Mouse (Mus musculus) embryonic facial prominence, embryonic 12.5 days (tissue): ENCODE measurements at regions not wholly inside any gene's neighbourhood (a gene's known extent, or its start where the extent isn't known, plus 50 kb on each side); places are given as distances from the start of the nearest gene placed in this dataset.

ENCODE experiments used
- ATAC-seq: fragments of 200-750 bp; cut with Nextera tagmentation; 2 replicates; pipeline ENCODE4 v1.8.0; 2017; ENCODE audit not compliant: insufficient number of reproducible peaks, insufficient read depth, low FRiP score, low TSS enrichment
- H3K27ac ChIP-seq: fragments of 300-500 bp; sonication (generic); 2 replicates; pipeline ENCODE4 v1.5.1; 2016; ENCODE audit warnings: mild to moderate bottlenecking
- H3K27me3 ChIP-seq: fragments of 300-500 bp; sonication (generic); 2 replicates; pipeline ENCODE4 v1.6.1; 2016; ENCODE audit warnings: mild to moderate bottlenecking, moderate library complexity
- H3K36me3 ChIP-seq: fragments of 300-500 bp; sonication (generic); 2 replicates; pipeline ENCODE4 v1.6.1; 2016; ENCODE audit warnings: mild to moderate bottlenecking
- H3K4me1 ChIP-seq: fragments of 300-500 bp; sonication (generic); 2 replicates; pipeline ENCODE4 v1.6.1; 2016
- H3K4me2 ChIP-seq: fragments of 300-500 bp; sonication (generic); replicated peaks from 2 replicates; pipeline ENCODE4 v1.6.1; 2016; ENCODE audit warnings: mild to moderate bottlenecking, moderate library complexity
- H3K4me3 ChIP-seq: fragments of 300-500 bp; sonication (generic); 2 replicates; pipeline ENCODE4 v1.5.1; 2016; ENCODE audit warnings: mild to moderate bottlenecking
- H3K9ac ChIP-seq: fragments of 300-500 bp; sonication (generic); 2 replicates; pipeline ENCODE4 v1.6.1; 2016; ENCODE audit warnings: mild to moderate bottlenecking, moderate library complexity
- H3K9me3 ChIP-seq: fragments of 300-500 bp; sonication (generic); 2 replicates; pipeline ENCODE4 v1.6.1; 2016; ENCODE audit warnings: mild to moderate bottlenecking, moderate library complexity
- WGBS: fragments of 180-500 bp; shearing (Covaris S2); methylation state at CpG from one replicate; pipeline ENCODE4 v1.1.7; 2016; 5-methylcytosine and 5-hydroxymethylcytosine counted together

GRCm38 (mm10) chr12:70523379-70523778 is 70.5 kb downstream of the Tmx1 start:
- no peak for ATAC-seq

GRCm38 (mm10) chr12:70524703-70525102 is 71.8 kb downstream of the Tmx1 start:
- no peak for ATAC-seq
- Histone ChIP-seq H3K27me3 (no peaks in the 10 kb centered on the region), H3K4me2 (no peak overlapping the region), H3K9ac (no peak overlapping the region), H3K4me1 (no peaks in the 10 kb centered on the region), H3K27ac (no peak overlapping the region), H3K9me3 (no peaks in the 10 kb centered on the region), H3K36me3 (no peaks in the 10 kb centered on the region), H3K4me3 (no peak overlapping the region)
- 66% methylated on average over 4 of the region's 4 CpGs for WGBS

More at GRCm38 (mm10) chr12:70523379-70523778, 70.5 kb downstream of the Tmx1 start:
- Histone ChIP-seq H3K9me3 (no peaks in the 10 kb centered on the region), H3K27ac (no peak overlapping the region), H3K4me1 (no peaks in the 10 kb centered on the region), H3K9ac (no peak overlapping the region), H3K4me2 (no peak overlapping the region), H3K4me3 (no peak overlapping the region), H3K27me3 (no peaks in the 10 kb centered on the region), H3K36me3 (no peaks in the 10 kb centered on the region)
- 82% methylated on average over 7 of the region's 7 CpGs for WGBS

DNA sequence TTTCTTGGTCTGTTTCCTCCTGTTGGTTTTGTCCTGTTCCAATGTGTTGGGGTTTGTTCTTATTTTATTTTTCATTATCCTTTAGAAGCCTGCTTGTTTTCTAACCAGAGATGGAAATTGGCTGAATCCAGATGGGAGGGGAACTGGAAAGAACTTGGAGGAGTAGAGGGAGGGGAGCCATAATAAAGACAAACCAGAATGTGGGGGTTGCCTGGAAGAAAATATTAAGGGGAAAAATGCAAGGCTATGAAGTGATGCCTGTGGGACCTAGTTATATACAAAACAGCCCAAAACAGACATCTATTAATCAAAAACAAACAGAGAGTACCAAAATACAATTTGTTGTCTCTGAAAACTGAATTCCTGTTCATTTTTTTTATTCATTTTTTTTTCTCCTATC is 78.8 kb downstream of the Tmx1 start:
- Histone ChIP-seq H3K4me3 (no peak overlapping the region), H3K27me3 (no peaks in the 10 kb centered on the region), H3K4me2 (no peak overlapping the region), H3K4me1 (peaks cover 17% of the 10 kb centered on the region), H3K36me3 (no peaks in the 10 kb centered on the region), H3K9ac (no peak overlapping the region), H3K9me3 (no peaks in the 10 kb centered on the region), H3K27ac (no peak overlapping the region)
- ATAC-seq: no peak

GRCm38 (mm10) chr12:70532225-70532624 is 79.3 kb downstream of the Tmx1 start:
- no peak for ATAC-seq
- H3K4me3 ChIP-seq: no peak overlapping the region
- H3K36me3 ChIP-seq: no peaks in the 10 kb centered on the region
- no peak overlapping the region for H3K4me2 ChIP-seq
- H3K27ac ChIP-seq: peak overlapping the region; percentile 75
- no peaks in the 10 kb centered on the region for H3K27me3 ChIP-seq
- no peak overlapping the region for H3K9ac ChIP-seq
- H3K4me1 ChIP-seq: peaks cover 17% of the 10 kb centered on the region
- no peaks in the 10 kb centered on the region for H3K9me3 ChIP-seq
- 73% methylated on average over 10 of the region's 10 CpGs for WGBS

DNA sequence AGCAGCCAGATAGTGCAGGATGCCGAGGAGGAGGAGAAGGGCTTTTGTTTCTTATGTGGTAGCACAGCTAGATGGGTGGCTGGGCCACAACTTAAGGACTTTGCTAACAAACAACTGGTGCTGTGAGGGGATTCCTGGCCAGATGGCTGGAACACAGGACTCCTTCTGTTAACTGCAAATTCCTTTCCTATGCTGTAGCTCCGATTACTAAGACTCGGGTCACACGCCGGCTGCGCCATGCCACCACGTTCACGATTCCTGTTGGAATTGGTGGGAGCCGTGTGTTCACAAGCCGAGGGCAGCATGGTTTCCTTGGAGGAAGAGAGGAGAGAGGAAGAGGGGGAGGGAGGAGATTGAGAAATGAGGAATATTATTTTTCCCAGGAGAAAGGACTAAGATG is 79.9 kb downstream of the Tmx1 start:
- Histone ChIP-seq H3K4me1 (peaks cover 17% of the 10 kb centered on the region), H3K27me3 (no peaks in the 10 kb centered on the region), H3K9ac (no peak overlapping the region), H3K9me3 (no peaks in the 10 kb centered on the region), H3K4me3 (no peak overlapping the region), H3K4me2 (no peak overlapping the region), H3K36me3 (no peaks in the 10 kb centered on the region), H3K27ac (peak overlapping the region; percentile 75)
- ATAC-seq: no peak
- 24% methylated on average over 10 of the region's 10 CpGs for WGBS

DNA sequence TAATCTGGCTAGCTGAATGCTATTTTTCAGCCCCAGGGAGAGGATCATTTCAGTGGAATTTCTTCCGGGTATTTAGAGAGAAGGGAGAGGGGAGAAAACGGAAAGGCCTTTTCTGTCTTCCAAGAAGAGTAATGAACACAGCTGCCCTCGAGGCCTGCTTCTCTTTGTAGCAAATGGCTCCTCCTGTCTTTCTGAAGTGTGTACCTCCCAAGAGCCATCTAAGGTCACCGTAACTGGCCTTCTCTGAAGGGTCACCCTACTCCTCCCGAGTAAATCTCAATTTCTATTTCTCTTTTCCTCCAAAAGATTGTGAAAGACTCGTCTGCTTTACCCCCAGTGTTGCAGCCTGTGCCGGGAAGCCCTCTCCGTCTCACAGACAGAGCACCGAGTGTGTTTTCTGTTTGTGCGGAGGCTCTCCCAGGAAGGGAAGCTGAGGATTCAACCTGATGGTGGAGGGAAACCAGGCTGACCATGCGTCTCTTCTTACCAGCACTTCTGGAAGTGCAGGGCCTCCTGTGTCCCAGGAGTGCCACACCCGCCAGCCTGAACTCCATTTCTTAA is 80.6 kb downstream of the Tmx1 start:
- H3K4me1 ChIP-seq: peaks cover 17% of the 10 kb centered on the region
- H3K27me3 ChIP-seq: no peaks in the 10 kb centered on the region
- no peaks in the 10 kb centered on the region for H3K9me3 ChIP-seq
- no peaks in the 10 kb centered on the region for H3K36me3 ChIP-seq
- no peak overlapping the region for H3K4me2 ChIP-seq
- 0 out of 2 replicates have a peak overlapping the region, but pooled peaks have one; percentile 36 for H3K27ac ChIP-seq
- no peak for ATAC-seq
- WGBS: 62% methylated on average over 12 of the region's 12 CpGs
- no peak overlapping the region for H3K4me3 ChIP-seq
- H3K9ac ChIP-seq: no peak overlapping the region

DNA sequence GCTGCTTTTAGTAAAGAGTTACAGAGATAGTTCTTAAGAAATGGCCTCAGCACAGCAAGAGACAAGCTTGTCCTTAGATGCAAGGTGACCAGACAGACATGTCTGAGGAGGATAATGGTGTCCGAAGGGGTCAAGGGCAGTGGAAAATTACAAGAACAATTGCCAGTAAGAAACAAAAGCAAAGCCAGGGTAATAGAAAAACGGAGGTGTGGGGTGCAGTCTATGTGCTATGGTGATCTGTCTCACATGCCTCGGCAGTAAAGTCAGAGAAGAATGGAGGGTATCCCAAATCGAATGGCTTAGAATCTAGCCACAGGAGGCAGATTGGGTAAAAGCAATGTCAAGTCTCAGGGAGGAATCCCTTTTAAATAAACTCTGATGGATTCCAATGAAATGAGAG is 86.2 kb downstream of the Tmx1 start:
- Histone ChIP-seq H3K4me3 (no peak overlapping the region), H3K9me3 (no peaks in the 10 kb centered on the region), H3K36me3 (no peaks in the 10 kb centered on the region), H3K27ac (no peak overlapping the region), H3K9ac (no peak overlapping the region), H3K4me1 (peaks cover 16% of the 10 kb centered on the region), H3K4me2 (no peak overlapping the region), H3K27me3 (no peaks in the 10 kb centered on the region)
- WGBS: 78% methylated on average over 4 of the region's 4 CpGs
- ATAC-seq: no peak

GRCm38 (mm10) chr12:70539856-70540255 is 87.0 kb downstream of the Tmx1 start:
- 90% methylated on average over 14 of the region's 14 CpGs for WGBS
- H3K9ac ChIP-seq: no peak overlapping the region

DNA sequence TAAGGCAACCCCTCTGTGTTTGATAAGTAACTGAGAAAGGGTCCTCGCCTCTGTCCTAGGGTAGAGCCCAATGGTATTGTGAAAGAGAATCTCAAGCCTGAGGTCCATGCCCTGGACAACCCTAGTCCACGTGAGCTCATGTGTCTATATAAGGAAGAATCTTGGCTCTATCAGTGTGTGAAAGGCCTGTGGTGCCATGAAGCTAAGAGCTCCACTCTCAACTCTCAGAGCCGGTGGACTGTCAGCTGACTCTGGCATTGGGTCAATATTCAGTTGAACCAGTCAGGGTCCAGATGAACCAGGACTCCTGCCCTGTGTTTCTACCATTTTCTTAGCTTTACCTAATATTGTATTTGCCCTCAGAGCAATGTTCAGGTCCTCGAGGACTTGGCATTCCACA is 88.5 kb downstream of the Tmx1 start:
- Histone ChIP-seq H3K27me3 (no peaks in the 10 kb centered on the region), H3K27ac (no peak overlapping the region), H3K4me1 (peaks cover 27% of the 10 kb centered on the region), H3K9ac (no peak overlapping the region), H3K9me3 (no peaks in the 10 kb centered on the region), H3K36me3 (no peaks in the 10 kb centered on the region), H3K4me3 (no peak overlapping the region), H3K4me2 (no peak overlapping the region)
- no peak for ATAC-seq
- WGBS: 92% methylated on average over 4 of the region's 4 CpGs

More at GRCm38 (mm10) chr12:70539856-70540255, 87.0 kb downstream of the Tmx1 start:
- Histone ChIP-seq H3K4me1 (peaks cover 23% of the 10 kb centered on the region), H3K4me3 (no peak overlapping the region), H3K4me2 (no peak overlapping the region), H3K27me3 (no peaks in the 10 kb centered on the region), H3K9me3 (no peaks in the 10 kb centered on the region), H3K36me3 (no peaks in the 10 kb centered on the region), H3K27ac (no peak overlapping the region)
- no peak for ATAC-seq

DNA sequence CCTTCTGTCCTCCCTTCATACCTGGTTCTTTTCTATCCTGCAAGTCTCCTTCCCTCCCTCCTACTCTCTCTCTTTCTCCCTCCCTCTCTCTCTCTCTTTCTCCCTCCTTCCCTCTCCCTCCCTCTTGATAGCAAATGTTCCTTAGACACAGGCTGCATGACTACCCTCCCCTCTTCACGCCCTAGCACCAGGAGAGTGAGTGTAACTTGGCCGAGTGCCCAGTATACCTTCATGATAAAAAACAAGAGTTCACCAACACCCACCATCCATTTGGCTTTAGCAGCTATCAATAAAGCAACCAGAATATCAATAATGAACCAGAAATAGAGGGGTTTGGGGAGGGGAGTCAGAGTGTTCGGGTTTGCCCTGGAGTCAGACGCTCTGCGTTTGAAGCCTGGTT is 90.4 kb downstream of the Tmx1 start:
- no peaks in the 10 kb centered on the region for H3K36me3 ChIP-seq
- H3K9me3 ChIP-seq: no peaks in the 10 kb centered on the region
- H3K4me2 ChIP-seq: no peak overlapping the region
- H3K4me3 ChIP-seq: no peak overlapping the region
- no peak for ATAC-seq
- H3K27me3 ChIP-seq: no peaks in the 10 kb centered on the region
- WGBS: 38% methylated on average over 5 of the region's 5 CpGs
- no peak overlapping the region for H3K27ac ChIP-seq
- H3K9ac ChIP-seq: no peak overlapping the region
- H3K4me1 ChIP-seq: peaks cover 40% of the 10 kb centered on the region

GRCm38 (mm10) chr12:70544326-70544725 is 91.4 kb downstream of the Tmx1 start:
- Histone ChIP-seq H3K27ac (0 out of 2 replicates have a peak overlapping the region, but pooled peaks have one; percentile 5), H3K4me3 (no peak overlapping the region), H3K4me1 (peaks cover 40% of the 10 kb centered on the region), H3K9me3 (no peaks in the 10 kb centered on the region), H3K9ac (no peak overlapping the region), H3K4me2 (no peak overlapping the region), H3K36me3 (no peaks in the 10 kb centered on the region), H3K27me3 (no peaks in the 10 kb centered on the region)
- WGBS: 24% methylated on average over 12 of the region's 12 CpGs
- no peak; the same call in 1 of the 2 replicates for ATAC-seq

DNA sequence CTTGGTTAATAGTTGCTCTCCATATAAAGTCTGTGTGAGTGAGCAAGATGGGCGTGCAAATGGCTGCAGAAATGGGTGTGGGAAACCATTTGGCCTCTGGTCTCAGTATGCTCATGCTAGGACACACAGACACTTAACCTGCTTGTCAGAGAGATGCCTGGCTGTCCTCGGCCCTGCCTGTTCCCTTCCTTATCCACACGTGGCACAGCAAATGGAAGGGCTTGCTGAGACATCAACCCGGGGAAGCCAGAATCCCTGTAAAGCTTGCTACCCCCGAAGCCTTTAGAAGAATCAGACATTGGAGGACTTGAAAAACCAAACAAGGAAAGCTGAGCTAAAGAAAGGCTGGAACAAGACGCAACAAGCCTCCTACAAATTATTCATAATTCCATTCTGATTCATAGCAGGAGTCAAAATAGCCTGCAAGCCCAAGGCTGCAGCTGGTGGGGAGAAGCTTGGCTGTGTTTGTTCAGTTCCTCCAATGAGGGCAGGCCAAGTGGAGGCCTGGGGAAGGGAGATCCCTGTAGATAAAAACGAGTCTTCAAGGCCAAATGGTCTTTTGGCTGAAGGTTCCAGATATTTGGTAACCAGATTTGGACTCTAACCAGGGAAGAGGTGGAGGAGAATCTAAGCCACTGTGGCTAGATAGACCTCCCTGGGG is 92.1 kb downstream of the Tmx1 start:
- ATAC-seq: no peak
- H3K27me3 ChIP-seq: no peaks in the 10 kb centered on the region
- no peaks in the 10 kb centered on the region for H3K36me3 ChIP-seq
- no peak overlapping the region for H3K4me3 ChIP-seq
- H3K27ac ChIP-seq: 0 out of 2 replicates have a peak overlapping the region, but pooled peaks have one; percentile 26
- no peak overlapping the region for H3K9ac ChIP-seq
- no peaks in the 10 kb centered on the region for H3K9me3 ChIP-seq
- H3K4me2 ChIP-seq: no peak overlapping the region
- peaks cover 40% of the 10 kb centered on the region for H3K4me1 ChIP-seq
- 60% methylated on average over 7 of the region's 7 CpGs for WGBS
